In the genomic region with DNA sequence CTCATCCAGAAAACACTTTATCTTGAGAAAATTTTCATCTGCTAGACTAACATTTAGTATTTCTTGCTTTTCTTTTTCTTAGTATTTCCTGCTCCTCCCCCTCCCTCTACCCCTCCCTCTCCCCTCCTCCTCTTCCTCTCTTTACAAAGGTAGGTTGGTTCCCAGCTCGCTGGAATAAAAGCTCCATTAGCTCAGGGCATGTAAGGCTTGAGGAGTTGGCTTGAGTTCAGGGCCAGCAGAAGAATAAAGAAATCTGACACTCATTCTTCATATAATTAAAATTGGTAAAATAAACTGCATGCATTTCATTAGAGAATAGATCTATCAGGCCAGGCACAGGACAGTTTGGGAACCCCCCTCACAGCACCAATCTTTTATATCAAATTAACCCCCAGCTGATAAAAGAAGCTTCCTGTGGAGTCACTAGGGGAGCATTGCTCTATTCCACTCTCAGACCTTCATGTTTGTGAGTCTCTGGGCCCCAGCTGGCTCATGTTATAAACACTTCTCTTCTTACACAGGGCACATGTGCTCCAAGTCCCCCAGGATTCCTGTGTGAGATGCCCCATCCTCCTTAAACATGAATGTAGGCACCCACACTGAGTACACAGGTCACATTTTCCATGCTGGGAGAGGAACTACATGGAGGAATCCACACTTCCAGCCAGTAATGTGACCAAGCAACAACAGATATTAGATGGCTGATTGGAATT, we compare ENCODE assay signal across 13 mouse cellular contexts. TPM values are rescaled to one million over a fixed set of nuclear protein-coding genes. Genes with fewer than 3 reads are reported as not detected.
DNase-seq lines count a peak whose midpoint lies in the region; ATAC-seq and TF ChIP-seq lines count a peak whose summit lies in the region.
"Had no signal": no experiment of that assay in that cellular context is flagged by ENCODE, and none has a peak within 500 bp of the region (broad histone marks: within the 10 kb centered on the region; RNA-seq: fewer than 3 reads in every experiment).

No protein-coding gene starts in this region.

- no peak for TF ChIP-seq CTCF in kidney, postnatal 0 days (IDR thresholded peaks at IDR 0.05; ENCODE audit: low read depth)

- no peaks in the 10 kb centered on the region for H3K36me3 ChIP-seq in embryonic facial prominence, embryonic 11.5 days (replicated peaks; ENCODE audit: control insufficient read depth, insufficient read depth, low read depth, low read length)
- no peaks in the 10 kb centered on the region for H3K36me3 ChIP-seq in embryonic facial prominence, embryonic 10.5 days (replicated peaks)
- no peaks in the 10 kb centered on the region for H3K36me3 ChIP-seq in kidney, postnatal 0 days (ENCODE audit: insufficient read depth, low read length)
- no peaks in the 10 kb centered on the region for H3K36me3 ChIP-seq in neural tube, embryonic 12.5 days
- H3K36me3 ChIP-seq: heart, embryonic 12.5 days; liver, embryonic 12.5 days had no signal

- 17% methylated on average over 1 of the region's 1 CpGs for WGBS in embryonic facial prominence, embryonic 11.5 days
- 40% methylated on average over 1 of the region's 1 CpGs for WGBS in embryonic facial prominence, embryonic 10.5 days
- WGBS in kidney, postnatal 0 days = 22% methylated on average over 1 of the region's 1 CpGs
- 30% methylated on average over 1 of the region's 1 CpGs for WGBS in neural tube, embryonic 12.5 days

- H3K4me3 ChIP-seq in embryonic facial prominence, embryonic 11.5 days (ENCODE audit: low read depth, low read length) = no peak overlapping the region
- H3K4me3 ChIP-seq in embryonic facial prominence, embryonic 10.5 days = no peak overlapping the region
- H3K4me3 ChIP-seq in kidney, postnatal 0 days (replicated peaks; ENCODE audit: low read depth, low read length) = no peak overlapping the region
- H3K4me3 ChIP-seq in neural tube, embryonic 12.5 days = no peak overlapping the region
- H3K4me3 ChIP-seq: heart, embryonic 12.5 days; liver, embryonic 12.5 days; myocyte had no signal

- no peaks in the 10 kb centered on the region for H3K27me3 ChIP-seq in embryonic facial prominence, embryonic 11.5 days (ENCODE audit: control insufficient read depth, insufficient read depth, low read length)
- no peaks in the 10 kb centered on the region for H3K27me3 ChIP-seq in embryonic facial prominence, embryonic 10.5 days (replicated peaks; ENCODE audit: low read depth, poor library complexity, severe bottlenecking)
- H3K27me3 ChIP-seq in kidney, postnatal 0 days (ENCODE audit: insufficient read depth, low read length) = no peaks in the 10 kb centered on the region; the same call in 1 of the 2 replicates
- no peaks in the 10 kb centered on the region for H3K27me3 ChIP-seq in neural tube, embryonic 12.5 days (replicated peaks)
- H3K27me3 ChIP-seq: heart, embryonic 12.5 days; liver, embryonic 12.5 days had no signal

- no peak overlapping the region for H3K9ac ChIP-seq in embryonic facial prominence, embryonic 11.5 days (replicated peaks; ENCODE audit: low read length)
- H3K9ac ChIP-seq in kidney, postnatal 0 days (ENCODE audit: low read depth, low read length) = no peak overlapping the region
- H3K9ac ChIP-seq in neural tube, embryonic 12.5 days = no peak overlapping the region
- H3K9ac ChIP-seq: heart, embryonic 12.5 days; liver, embryonic 12.5 days had no signal

- no peaks in the 10 kb centered on the region for H3K4me1 ChIP-seq in embryonic facial prominence, embryonic 11.5 days (ENCODE audit: control insufficient read depth, insufficient read depth, low read length)
- H3K4me1 ChIP-seq in embryonic facial prominence, embryonic 10.5 days = peaks cover 10% of the 10 kb centered on the region
- H3K4me1 ChIP-seq in kidney, postnatal 0 days (replicated peaks; ENCODE audit: insufficient read depth, low read length) = no peaks in the 10 kb centered on the region
- peaks cover 12% of the 10 kb centered on the region; the same call in 1 of the 2 replicates for H3K4me1 ChIP-seq in neural tube, embryonic 12.5 days
- H3K4me1 ChIP-seq: liver, embryonic 12.5 days had no signal

- no peaks in the 10 kb centered on the region for H3K9me3 ChIP-seq in embryonic facial prominence, embryonic 11.5 days (replicated peaks; ENCODE audit: control insufficient read depth, low read length)
- H3K9me3 ChIP-seq in embryonic facial prominence, embryonic 10.5 days = no peaks in the 10 kb centered on the region
- no peaks in the 10 kb centered on the region for H3K9me3 ChIP-seq in kidney, postnatal 0 days (replicated peaks; ENCODE audit: low read length)
- H3K9me3 ChIP-seq in neural tube, embryonic 12.5 days = no peaks in the 10 kb centered on the region
- H3K9me3 ChIP-seq: heart, embryonic 12.5 days; liver, embryonic 12.5 days had no signal

- DNase-seq in embryonic facial prominence, embryonic 11.5 days (ENCODE audit: low spot score) = peak; percentile 30
- DNase-seq in embryonic facial prominence, embryonic 10.5 days (ENCODE audit: low spot score) = no peak
- peak; percentile 5 for DNase-seq in kidney, postnatal 0 days (ENCODE audit: low spot score)
- DNase-seq in kidney, postnatal 4 days = no peak
- no peak for DNase-seq in neural tube, embryonic 10.5 days (ENCODE audit: extremely low spot score, low spot score)
- no peak for DNase-seq in ovary, postnatal 36 days (ENCODE audit: low spot score)
- DNase-seq: B cell, adult 2 months; thymus, adult 2 months had no signal

- H3K4me2 ChIP-seq in embryonic facial prominence, embryonic 11.5 days (ENCODE audit: low read depth, low read length) = no peak overlapping the region
- no peak overlapping the region for H3K4me2 ChIP-seq in kidney, postnatal 0 days (ENCODE audit: low read length)
- no peak overlapping the region for H3K4me2 ChIP-seq in neural tube, embryonic 12.5 days (replicated peaks)
- H3K4me2 ChIP-seq: heart, embryonic 12.5 days; liver, embryonic 12.5 days had no signal

- no peak for ATAC-seq in embryonic facial prominence, embryonic 11.5 days (replicated peaks; ENCODE audit: insufficient number of reproducible peaks, low FRiP score, low TSS enrichment, low read depth)
- ATAC-seq in kidney, postnatal 0 days (replicated peaks; ENCODE audit: low FRiP score, low read depth) = no peak
- ATAC-seq in neural tube, embryonic 12.5 days (ENCODE audit: low FRiP score, low read depth) = 0 out of 2 replicates have a peak, but pooled peaks have one; percentile 50
- no peak for ATAC-seq in granulocyte monocyte progenitor cell, adult 5-6 weeks (replicated peaks; ENCODE audit: poor library complexity, severe bottlenecking)
- ATAC-seq: liver, embryonic 12.5 days had no signal

- H3K27ac ChIP-seq in embryonic facial prominence, embryonic 11.5 days (replicated peaks; ENCODE audit: low read depth, low read length) = no peak overlapping the region
- H3K27ac ChIP-seq in embryonic facial prominence, embryonic 10.5 days (replicated peaks) = no peak overlapping the region
- no peak overlapping the region for H3K27ac ChIP-seq in kidney, postnatal 0 days
- no peak overlapping the region for H3K27ac ChIP-seq in neural tube, embryonic 12.5 days
- H3K27ac ChIP-seq: liver, embryonic 12.5 days had no signal

RNA-seq across cellular contexts. Expression of a gene that starts 29.9 kb away (rescaled TPM):
- 8.4 and 9.7 TPM in 2 replicates for polyA plus RNA-seq in embryonic facial prominence, embryonic 11.5 days (2014; fragmentation: Nextera tagmentation; extraction: Ambion mirVana)
- 12.9 and 15.3 TPM in 2 replicates for polyA plus RNA-seq in embryonic facial prominence, embryonic 10.5 days (2016; fragmentation: Nextera tagmentation; extraction: Ambion mirVana)
- 2.6 and 2.8 TPM in 2 replicates for polyA plus RNA-seq in kidney, postnatal 0 days (2015; fragmentation: Nextera tagmentation; extraction: Ambion mirVana)
- polyA plus RNA-seq in neural tube, embryonic 12.5 days (2016; fragmentation: Nextera tagmentation; extraction: Ambion mirVana) = 32.8 and 33.5 TPM in 2 replicates
- total RNA-seq in granulocyte monocyte progenitor cell, adult 5-6 weeks (2014; fragmentation: Nextera tagmentation) = 0.49 TPM in 1 of 2 replicates, not detected in the other
- total RNA-seq in granulocyte monocyte progenitor cell, adult 5-6 weeks (2017) = 0.13 and 0.31 TPM in 2 replicates

Comparison
In these comparisons a context has a peak if more than half of its experiments do, and no peak if none do; other contexts are left out.
1. DNase-seq: peak in embryonic facial prominence, embryonic 11.5 days (single experiment) and kidney, postnatal 0 days (single experiment); none in embryonic facial prominence, embryonic 10.5 days (single experiment), kidney, postnatal 4 days (0 of 2), neural tube, embryonic 10.5 days (single experiment) and ovary, postnatal 36 days (single experiment).